Mouse (Mus musculus) limb, embryonic 13.5 days (tissue): ENCODE measurements around the gene Gm42906. TPM values are rescaled to one million over a fixed set of nuclear protein-coding genes. Genes with fewer than 3 reads are reported as not detected.

Experiments used
- ATAC-seq: fragments of 200-750 bp; cut with Nextera tagmentation; 2 replicates; pipeline ENCODE4 v1.8.0; 2017; ENCODE audit warnings: low read depth, moderate number of reproducible peaks, moderate TSS enrichment; ENCODE audit not compliant: low FRiP score
- H3K27ac ChIP-seq: fragments of 300-500 bp; sonication (generic); 2 replicates; pipeline ENCODE4 v1.5.1; 2015; ENCODE audit warnings: inconsistent platforms, mild to moderate bottlenecking, moderate library complexity
- H3K27me3 ChIP-seq: fragments of 300-500 bp; sonication (generic); 2 replicates; pipeline ENCODE4 v1.6.1; 2015; ENCODE audit warnings: mild to moderate bottlenecking, inconsistent platforms
- H3K36me3 ChIP-seq: fragments of 300-500 bp; sonication (generic); 2 replicates; pipeline ENCODE4 v1.6.1; 2015; ENCODE audit warnings: inconsistent platforms, mild to moderate bottlenecking, moderate library complexity
- H3K4me1 ChIP-seq: fragments of 300-500 bp; sonication (generic); 2 replicates; pipeline ENCODE4 v1.6.1; 2015; ENCODE audit warnings: inconsistent platforms
- H3K4me2 ChIP-seq: fragments of 300-500 bp; sonication (generic); replicated peaks from 2 replicates; pipeline ENCODE4 v1.6.1; 2015; ENCODE audit warnings: inconsistent platforms, mild to moderate bottlenecking, moderate library complexity
- H3K4me3 ChIP-seq: fragments of 300-500 bp; sonication (generic); 2 replicates; pipeline ENCODE4 v1.5.1; 2015; ENCODE audit warnings: moderate library complexity, mild to moderate bottlenecking, inconsistent platforms
- H3K9ac ChIP-seq: fragments of 300-500 bp; sonication (generic); 2 replicates; pipeline ENCODE4 v1.6.1; 2015; ENCODE audit warnings: mild to moderate bottlenecking, inconsistent platforms
- H3K9me3 ChIP-seq: fragments of 300-500 bp; sonication (generic); 2 replicates; pipeline ENCODE4 v1.6.1; 2016; ENCODE audit warnings: inconsistent platforms
- WGBS: fragments of 180-500 bp; shearing (Covaris S2); methylation state at CpG from one replicate; pipeline ENCODE4 v1.1.7; 2015; 5-methylcytosine and 5-hydroxymethylcytosine counted together
- polyA plus RNA-seq: library from polyadenylated mRNA; unstranded; fragments of >200 nt; fragmentation: Nextera tagmentation; extraction: Ambion mirVana; gene quantifications from 2 replicates; pipeline ENCODE4 v1.2.1, GENCODE M21; 2015

Gm42906 gene
- polyA plus RNA-seq, 1 experiment from 2014 or later, result not detected

- H3K4me3 ChIP-seq, result no peak overlapping the region
- no peak overlapping the region for H3K4me2 ChIP-seq
- H3K36me3 ChIP-seq, result no peaks in the 10 kb centered on the region
- no peaks in the 10 kb centered on the region for H3K4me1 ChIP-seq
- H3K27ac ChIP-seq, result no peak overlapping the region
- H3K27me3 ChIP-seq, result no peaks in the 10 kb centered on the region
- H3K9ac ChIP-seq, result no peak overlapping the region
- 85% methylated on average over 7 of the region's 7 CpGs for WGBS
- ATAC-seq, result no peak
- no peaks in the 10 kb centered on the region for H3K9me3 ChIP-seq
Observed at GRCm38 (mm10) chr5:151279531-151279930, 148.4 kb downstream of the Gm42906 start.

- Histone ChIP-seq H3K4me2 (no peak overlapping the region), H3K27me3 (no peaks in the 10 kb centered on the region), H3K36me3 (no peaks in the 10 kb centered on the region), H3K4me1 (no peaks in the 10 kb centered on the region), H3K4me3 (no peak overlapping the region), H3K9me3 (no peaks in the 10 kb centered on the region), H3K27ac (no peak overlapping the region), H3K9ac (no peak overlapping the region)
- no peak for ATAC-seq
- 76% methylated on average over 6 of the region's 6 CpGs for WGBS
Observed at GRCm38 (mm10) chr5:151277927-151278326, 150.0 kb downstream of the Gm42906 start.

GRCm38 (mm10) chr5:151275986-151276385, 152.0 kb downstream of the Gm42906 start:
- Histone ChIP-seq H3K4me1 (no peaks in the 10 kb centered on the region), H3K4me2 (no peak overlapping the region), H3K27me3 (no peaks in the 10 kb centered on the region), H3K4me3 (no peak overlapping the region), H3K27ac (no peak overlapping the region), H3K9ac (no peak overlapping the region), H3K36me3 (no peaks in the 10 kb centered on the region), H3K9me3 (no peaks in the 10 kb centered on the region)
- WGBS, result 87% methylated on average over 2 of the region's 2 CpGs
- ATAC-seq, result no peak

GRCm38 (mm10) chr5:151274265-151274664, 153.7 kb downstream of the Gm42906 start:
- Histone ChIP-seq H3K9ac (no peak overlapping the region), H3K27ac (no peak overlapping the region), H3K36me3 (no peaks in the 10 kb centered on the region), H3K27me3 (no peaks in the 10 kb centered on the region), H3K4me3 (no peak overlapping the region), H3K9me3 (no peaks in the 10 kb centered on the region), H3K4me1 (no peaks in the 10 kb centered on the region), H3K4me2 (no peak overlapping the region)
- WGBS, result 79% methylated on average over 6 of the region's 6 CpGs
- no peak for ATAC-seq

GRCm38 (mm10) chr5:151270815-151271214, 157.1 kb downstream of the Gm42906 start:
- ATAC-seq, result no peak
- no peaks in the 10 kb centered on the region for H3K36me3 ChIP-seq
- H3K9me3 ChIP-seq, result no peaks in the 10 kb centered on the region
- no peaks in the 10 kb centered on the region for H3K4me1 ChIP-seq
- no peak overlapping the region for H3K4me2 ChIP-seq
- no peak overlapping the region for H3K9ac ChIP-seq
- no peak overlapping the region for H3K4me3 ChIP-seq
- no peak overlapping the region for H3K27ac ChIP-seq
- WGBS, result 92% methylated on average over 5 of the region's 5 CpGs
- H3K27me3 ChIP-seq, result no peaks in the 10 kb centered on the region

GRCm38 (mm10) chr5:151266896-151267634, 160.9 kb downstream of the Gm42906 start:
- no peak overlapping the region for H3K4me3 ChIP-seq
- H3K4me2 ChIP-seq, result no peak overlapping the region
- no peaks in the 10 kb centered on the region for H3K4me1 ChIP-seq
- H3K9me3 ChIP-seq, result no peaks in the 10 kb centered on the region
- no peak overlapping the region for H3K9ac ChIP-seq
- no peaks in the 10 kb centered on the region for H3K27me3 ChIP-seq
- no peaks in the 10 kb centered on the region for H3K36me3 ChIP-seq
- no peak for ATAC-seq
- 79% methylated on average over 14 of the region's 14 CpGs for WGBS
- H3K27ac ChIP-seq, result no peak overlapping the region

GRCm38 (mm10) chr5:151261558-151261957, 166.4 kb downstream of the Gm42906 start:
- no peak overlapping the region for H3K4me3 ChIP-seq
- no peak overlapping the region for H3K4me2 ChIP-seq
- no peaks in the 10 kb centered on the region for H3K4me1 ChIP-seq
- no peaks in the 10 kb centered on the region for H3K36me3 ChIP-seq
- ATAC-seq, result no peak
- no peak overlapping the region for H3K9ac ChIP-seq
- WGBS, result 85% methylated on average over 2 of the region's 2 CpGs
- no peak overlapping the region for H3K27ac ChIP-seq
- H3K27me3 ChIP-seq, result no peaks in the 10 kb centered on the region
- no peaks in the 10 kb centered on the region for H3K9me3 ChIP-seq

GRCm38 (mm10) chr5:151252213-151252612, 175.8 kb downstream of the Gm42906 start:
- Histone ChIP-seq H3K36me3 (no peaks in the 10 kb centered on the region), H3K4me3 (no peak overlapping the region), H3K27ac (no peak overlapping the region), H3K9me3 (no peaks in the 10 kb centered on the region), H3K27me3 (no peaks in the 10 kb centered on the region), H3K4me1 (peaks cover 6% of the 10 kb centered on the region), H3K9ac (no peak overlapping the region), H3K4me2 (no peak overlapping the region)
- no peak for ATAC-seq
- WGBS, result 70% methylated on average over 8 of the region's 8 CpGs

GRCm38 (mm10) chr5:151251656-151252055, 176.3 kb downstream of the Gm42906 start:
- Histone ChIP-seq H3K9me3 (no peaks in the 10 kb centered on the region), H3K27ac (no peak overlapping the region), H3K4me3 (no peak overlapping the region), H3K4me2 (no peak overlapping the region), H3K27me3 (no peaks in the 10 kb centered on the region), H3K36me3 (no peaks in the 10 kb centered on the region), H3K4me1 (peaks cover 11% of the 10 kb centered on the region), H3K9ac (no peak overlapping the region)
- no peak for ATAC-seq
- WGBS, result 89% methylated on average over 8 of the region's 8 CpGs

- peaks cover 12% of the 10 kb centered on the region for H3K4me1 ChIP-seq
- WGBS, result 64% methylated on average over 10 of the region's 10 CpGs
- no peak for ATAC-seq
- H3K9me3 ChIP-seq, result no peaks in the 10 kb centered on the region
- no peak overlapping the region for H3K4me2 ChIP-seq
- H3K27ac ChIP-seq, result no peak overlapping the region
- no peaks in the 10 kb centered on the region for H3K27me3 ChIP-seq
- no peaks in the 10 kb centered on the region for H3K36me3 ChIP-seq
- H3K4me3 ChIP-seq, result no peak overlapping the region
- H3K9ac ChIP-seq, result no peak overlapping the region
Observed at GRCm38 (mm10) chr5:151248671-151249620, 179.0 kb downstream of the Gm42906 start.

- Histone ChIP-seq H3K4me2 (no peak overlapping the region), H3K4me1 (peaks cover 12% of the 10 kb centered on the region), H3K27ac (no peak overlapping the region), H3K9me3 (no peaks in the 10 kb centered on the region), H3K27me3 (no peaks in the 10 kb centered on the region), H3K36me3 (no peaks in the 10 kb centered on the region), H3K9ac (no peak overlapping the region), H3K4me3 (no peak overlapping the region)
- no peak for ATAC-seq
- 55% methylated on average over 2 of the region's 2 CpGs for WGBS
Observed at GRCm38 (mm10) chr5:151248084-151248483, 179.9 kb downstream of the Gm42906 start.

GRCm38 (mm10) chr5:151247115-151247875, 180.7 kb downstream of the Gm42906 start:
- H3K4me3 ChIP-seq, result no peak overlapping the region
- no peak overlapping the region for H3K27ac ChIP-seq
- ATAC-seq, result no peak
- no peak overlapping the region for H3K9ac ChIP-seq
- H3K4me1 ChIP-seq, result peaks cover 12% of the 10 kb centered on the region
- H3K27me3 ChIP-seq, result no peaks in the 10 kb centered on the region
- no peaks in the 10 kb centered on the region for H3K36me3 ChIP-seq
- no peak overlapping the region for H3K4me2 ChIP-seq
- no peaks in the 10 kb centered on the region for H3K9me3 ChIP-seq
- WGBS, result 21% methylated on average over 11 of the region's 11 CpGs
